Mouse (Mus musculus): ENCODE measurements around the gene Ndrg2.
"Not testable (repeated sequence)": the region's sequence is repeated elsewhere in the genome, so short reads cannot be mapped to it uniquely, and the experiment has no call there.

GRCm38 (mm10) chr14:51855280-51855679 is 58.7 kb downstream of the Ndrg2 start:
- TF ChIP-seq CTCF, EP300 (IDR thresholded peaks at IDR 0.05; ENCODE audit: low read depth): not testable (repeated sequence)

All from liver, embryonic 14.5 days (tissue).